Mouse (Mus musculus): ENCODE measurements around the gene Psmg4. TPM values are rescaled to one million over a fixed set of nuclear protein-coding genes. Genes with fewer than 3 reads are reported as not detected.

The Psmg4 gene
- polyA plus RNA-seq, 1 experiment = 30.1 TPM

DNA sequence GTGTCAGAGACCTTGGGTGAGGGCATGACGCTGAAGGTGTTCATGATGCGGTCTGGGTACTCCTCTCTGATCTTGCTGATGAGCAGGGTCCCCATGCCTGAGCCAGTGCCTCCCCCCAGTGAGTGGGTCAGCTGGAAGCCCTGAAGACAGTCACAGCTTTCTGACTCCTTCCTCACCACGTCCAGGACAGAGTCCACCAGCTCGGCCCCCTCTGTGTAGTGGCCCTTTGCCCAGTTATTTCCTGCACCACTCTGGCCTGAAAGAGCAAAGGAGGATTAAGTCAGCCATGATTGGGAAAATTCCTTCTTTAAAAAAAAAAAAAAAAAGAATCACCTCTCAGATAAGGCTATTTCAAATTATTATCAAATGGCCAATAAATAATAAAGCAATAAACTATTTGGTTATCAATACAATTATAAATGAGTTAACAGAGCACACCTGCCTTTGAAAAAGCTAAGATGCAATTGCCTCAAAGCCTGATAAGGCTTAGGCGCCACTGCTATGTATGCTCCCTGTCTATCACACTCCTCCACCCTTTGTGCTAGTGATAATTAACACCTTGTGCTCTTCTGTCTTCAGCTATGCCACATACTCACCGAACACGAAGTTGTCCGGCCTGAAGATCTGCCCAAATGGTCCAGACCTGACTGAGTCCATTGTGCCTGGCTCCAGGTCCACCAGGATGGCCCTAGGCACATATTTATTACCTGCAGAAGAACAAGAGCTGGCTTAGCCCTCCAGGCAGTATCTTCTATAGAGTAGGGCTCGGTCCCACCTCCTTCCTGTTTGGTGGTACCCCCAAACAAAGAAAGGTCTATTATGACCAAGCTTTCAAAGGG, 34.3 kb upstream of the Psmg4 start:
- Histone ChIP-seq H3K27ac (ENCODE audit: control insufficient read depth, insufficient read depth, low read depth, low read length, poor library complexity) (no peak overlapping the region), H3K4me3 (replicated peaks; ENCODE audit: control insufficient read depth, low read depth, low read length) (no peak overlapping the region), H3K4me1 (ENCODE audit: control insufficient read depth, insufficient read depth, low read length) (no peaks in the 10 kb centered on the region; the same call in 1 of the 2 replicates)
- TF ChIP-seq CTCF (IDR thresholded peaks at IDR 0.05; ENCODE audit: control insufficient read depth, insufficient read depth, low read length) (no peak), POLR2A (IDR thresholded peaks at IDR 0.05; ENCODE audit: borderline replicate concordance, control insufficient read depth, low read depth, low read length) (no peak)
- 69% methylated on average over 9 of the region's 9 CpGs for WGBS

DNA sequence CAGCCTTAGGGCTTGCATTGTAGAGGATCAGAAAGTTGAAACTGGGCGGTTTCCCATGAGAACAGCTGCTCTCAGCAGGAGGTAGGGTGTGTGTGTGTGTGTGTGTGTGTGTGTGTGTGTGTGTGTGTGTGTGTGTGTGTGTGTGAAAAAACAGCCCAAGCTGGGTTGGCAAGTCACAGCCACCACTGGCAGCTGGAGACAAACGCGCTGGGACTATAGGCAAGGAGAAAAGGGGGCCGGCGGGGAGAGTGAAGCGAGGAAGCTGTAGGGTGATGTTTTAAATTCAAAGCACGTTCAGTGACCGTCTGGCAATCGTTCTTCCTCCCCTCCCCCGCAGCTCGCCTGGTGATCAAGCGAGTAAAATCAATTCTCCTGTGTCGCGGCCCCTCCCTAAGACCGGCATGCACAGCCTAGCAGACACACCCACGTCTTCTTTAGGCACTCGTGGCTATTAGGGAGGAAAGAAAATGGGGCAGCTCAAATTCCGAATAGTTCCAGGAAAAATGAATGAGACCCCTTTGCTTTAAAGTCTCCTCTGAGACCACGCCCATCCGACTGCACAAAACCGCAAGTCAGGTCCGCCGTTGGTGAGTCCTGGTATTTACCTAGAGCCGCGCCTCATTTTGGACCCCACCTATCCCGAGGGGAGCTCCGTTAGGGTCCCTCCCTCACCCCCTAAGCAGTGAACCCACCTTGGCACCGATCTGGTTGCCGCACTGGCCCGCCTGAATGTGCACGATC, 33.1 kb upstream of the Psmg4 start:
- H3K4me1 ChIP-seq (ENCODE audit: control insufficient read depth, insufficient read depth, low read length) = no peaks in the 10 kb centered on the region; the same call in 1 of the 2 replicates
- peak overlapping the region; percentile 2; the same call in 1 of the 2 replicates for H3K27ac ChIP-seq (ENCODE audit: control insufficient read depth, insufficient read depth, low read depth, low read length, poor library complexity)
- WGBS = 2% methylated on average over 31 of the region's 31 CpGs
- H3K4me3 ChIP-seq (replicated peaks; ENCODE audit: control insufficient read depth, low read depth, low read length) = peak overlapping the region; percentile 71
- no peak for TF ChIP-seq POLR2A (IDR thresholded peaks at IDR 0.05; ENCODE audit: borderline replicate concordance, control insufficient read depth, low read depth, low read length)
- no peak for TF ChIP-seq CTCF (IDR thresholded peaks at IDR 0.05; ENCODE audit: control insufficient read depth, insufficient read depth, low read length)

DNA sequence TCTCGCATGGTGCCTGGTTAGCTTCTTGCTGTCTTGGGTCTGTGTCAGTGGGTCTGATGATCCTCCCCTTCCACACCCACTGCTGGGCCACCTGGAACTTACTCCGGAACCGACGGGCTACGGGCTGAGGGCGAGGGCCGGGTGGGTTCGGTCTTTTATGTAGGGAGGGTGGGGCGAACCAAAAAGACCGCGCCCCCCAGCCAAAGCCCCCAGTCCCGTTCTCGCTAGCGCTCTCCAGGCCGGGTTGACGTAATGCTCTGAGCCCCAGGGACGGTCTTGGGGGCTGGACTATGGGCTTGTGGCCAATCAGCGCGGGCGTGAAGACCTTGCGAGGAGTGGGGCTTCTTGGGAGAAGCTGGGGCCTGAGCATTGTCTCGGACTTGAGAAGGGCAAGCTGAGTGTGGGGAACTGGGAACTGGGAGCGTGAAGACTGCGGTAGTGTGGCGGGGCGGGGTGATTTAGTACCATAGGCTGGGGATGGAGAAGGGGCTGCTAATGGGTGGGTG, 32.5 kb upstream of the Psmg4 start, which contains the start of gene Tubb2b:
TSS of gene Tubb2b (minus strand) at position 241 of the 506 bp plus-strand sequence.
- peak within 1 kb of the TSS; percentile 71 for H3K4me3 ChIP-seq (replicated peaks; ENCODE audit: control insufficient read depth, low read depth, low read length)
- no peaks in the 10 kb centered on the region; the same call in 1 of the 2 replicates for H3K4me1 ChIP-seq (ENCODE audit: control insufficient read depth, insufficient read depth, low read length)
- under 1% methylated on average over 26 of the region's 26 CpGs for WGBS
- H3K27ac ChIP-seq (ENCODE audit: control insufficient read depth, insufficient read depth, low read depth, low read length, poor library complexity) = peak within 1 kb of the TSS; percentile 2; the same call in 1 of the 2 replicates
- TF ChIP-seq CTCF (IDR thresholded peaks at IDR 0.05; ENCODE audit: control insufficient read depth, insufficient read depth, low read length) (no peak), POLR2A (IDR thresholded peaks at IDR 0.05; ENCODE audit: borderline replicate concordance, control insufficient read depth, low read depth, low read length) (no peak; the same call in 1 of the 2 replicates)

DNA sequence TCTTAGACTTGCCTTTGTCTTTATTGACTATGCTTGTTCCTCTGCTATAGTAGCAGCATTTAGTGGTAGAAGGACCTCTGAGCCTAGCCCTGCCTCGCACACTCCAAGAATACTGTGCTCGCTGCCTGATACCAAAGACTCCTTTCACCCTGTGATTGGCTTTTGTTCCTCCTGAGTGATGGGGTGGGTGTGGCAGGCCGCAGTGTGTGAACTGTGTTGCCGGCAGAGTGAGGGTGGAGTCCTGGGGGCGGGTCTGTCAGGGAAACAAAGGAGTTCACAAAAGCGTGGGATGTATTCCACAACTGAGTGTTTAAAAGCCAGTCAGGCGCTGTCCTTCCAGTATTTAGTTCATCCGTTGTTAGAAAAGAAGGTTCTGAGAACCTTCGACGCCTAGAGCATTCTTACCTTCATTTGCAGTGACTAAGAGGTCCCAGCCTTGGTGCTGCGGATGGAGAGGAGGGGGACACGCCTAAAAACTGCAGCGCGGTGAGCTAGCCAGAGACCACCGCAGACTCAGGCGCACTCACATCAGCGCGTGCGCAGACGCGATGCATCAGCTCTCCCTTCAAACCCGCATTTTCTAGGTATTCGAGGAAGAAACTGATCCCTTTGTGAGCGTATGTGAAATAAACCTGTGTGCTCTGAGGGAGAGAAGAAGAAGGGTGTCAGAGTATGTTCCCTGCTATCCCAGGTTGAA, 31.6 kb upstream of the Psmg4 start:
- Histone ChIP-seq H3K27ac (ENCODE audit: control insufficient read depth, insufficient read depth, low read depth, low read length, poor library complexity) (no peak overlapping the region), H3K4me1 (ENCODE audit: control insufficient read depth, insufficient read depth, low read length) (no peaks in the 10 kb centered on the region; the same call in 1 of the 2 replicates), H3K4me3 (replicated peaks; ENCODE audit: control insufficient read depth, low read depth, low read length) (peak overlapping the region; percentile 3)
- TF ChIP-seq POLR2A (IDR thresholded peaks at IDR 0.05; ENCODE audit: borderline replicate concordance, control insufficient read depth, low read depth, low read length) (no peak), CTCF (IDR thresholded peaks at IDR 0.05; ENCODE audit: control insufficient read depth, insufficient read depth, low read length) (no peak)
- WGBS = 2% methylated on average over 24 of the region's 24 CpGs

- 7% methylated on average over 10 of the region's 10 CpGs for WGBS
- no peak overlapping the region for H3K4me3 ChIP-seq (replicated peaks; ENCODE audit: control insufficient read depth, low read depth, low read length)
- no peak overlapping the region for H3K27ac ChIP-seq (ENCODE audit: control insufficient read depth, insufficient read depth, low read depth, low read length, poor library complexity)
Measured at GRCm38 (mm10) chr13:34131708-34132060, 31.1 kb upstream of the Psmg4 start.

DNA sequence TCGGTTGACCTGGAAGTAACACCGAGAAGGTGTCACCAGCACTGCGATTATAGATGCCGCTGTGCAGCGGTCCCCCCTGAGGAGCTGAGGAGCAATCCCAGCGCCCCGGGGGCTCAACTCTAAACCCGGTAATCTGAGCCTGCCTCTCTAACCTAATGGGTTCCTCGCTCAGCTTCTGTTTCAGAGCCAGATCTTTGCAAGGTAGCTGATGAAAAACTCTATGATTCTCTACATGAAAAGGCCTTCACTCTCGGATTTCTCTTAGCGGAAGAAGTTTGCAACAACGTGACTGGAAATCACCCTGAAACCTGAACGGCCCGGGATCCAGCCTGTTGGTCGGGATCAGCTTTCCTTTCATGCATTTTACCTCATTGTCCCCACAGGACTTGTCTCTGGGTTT, 30.5 kb upstream of the Psmg4 start:
- no peak overlapping the region for H3K4me3 ChIP-seq (replicated peaks; ENCODE audit: control insufficient read depth, low read depth, low read length)

More at GRCm38 (mm10) chr13:34131708-34132060, 31.1 kb upstream of the Psmg4 start:
- no peaks in the 10 kb centered on the region; the same call in 1 of the 2 replicates for H3K4me1 ChIP-seq (ENCODE audit: control insufficient read depth, insufficient read depth, low read length)
- TF ChIP-seq CTCF (IDR thresholded peaks at IDR 0.05; ENCODE audit: control insufficient read depth, insufficient read depth, low read length) (no peak), POLR2A (IDR thresholded peaks at IDR 0.05; ENCODE audit: borderline replicate concordance, control insufficient read depth, low read depth, low read length) (no peak)

DNA sequence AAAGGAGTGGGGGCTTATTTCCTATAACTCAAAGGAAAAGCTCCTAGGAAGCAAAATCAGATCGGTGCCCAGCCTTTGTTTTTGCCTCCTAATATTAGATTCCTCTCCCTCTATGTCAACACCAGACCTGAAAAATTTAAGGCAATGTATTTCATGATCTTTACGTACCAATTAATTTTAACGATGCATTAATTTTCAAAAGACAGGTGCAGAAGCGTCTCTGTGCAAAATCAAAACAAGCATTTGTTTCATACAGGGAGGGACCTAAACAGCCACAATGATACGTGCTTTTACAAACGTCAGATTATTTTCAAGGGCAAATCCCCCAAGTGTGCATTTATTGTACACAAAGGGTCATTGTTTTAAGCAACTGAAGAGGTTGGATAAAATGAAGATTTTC, 29.9 kb upstream of the Psmg4 start:
- no peaks in the 10 kb centered on the region; the same call in 1 of the 2 replicates for H3K4me1 ChIP-seq (ENCODE audit: control insufficient read depth, insufficient read depth, low read length)
- no peak overlapping the region for H3K4me3 ChIP-seq (replicated peaks; ENCODE audit: control insufficient read depth, low read depth, low read length)
- WGBS = 31% methylated on average over 6 of the region's 6 CpGs
- H3K27ac ChIP-seq (ENCODE audit: control insufficient read depth, insufficient read depth, low read depth, low read length, poor library complexity) = no peak overlapping the region
- TF ChIP-seq CTCF (IDR thresholded peaks at IDR 0.05; ENCODE audit: control insufficient read depth, insufficient read depth, low read length) (no peak), POLR2A (IDR thresholded peaks at IDR 0.05; ENCODE audit: borderline replicate concordance, control insufficient read depth, low read depth, low read length) (no peak)

More for the DNA sequence above, 30.5 kb upstream of the Psmg4 start:
- H3K4me1 ChIP-seq (ENCODE audit: control insufficient read depth, insufficient read depth, low read length) = no peaks in the 10 kb centered on the region; the same call in 1 of the 2 replicates
- TF ChIP-seq CTCF (IDR thresholded peaks at IDR 0.05; ENCODE audit: control insufficient read depth, insufficient read depth, low read length) (no peak), POLR2A (IDR thresholded peaks at IDR 0.05; ENCODE audit: borderline replicate concordance, control insufficient read depth, low read depth, low read length) (no peak)
- 6% methylated on average over 15 of the region's 15 CpGs for WGBS
- no peak overlapping the region for H3K27ac ChIP-seq (ENCODE audit: control insufficient read depth, insufficient read depth, low read depth, low read length, poor library complexity)

Data from bone marrow, adult 2 months (tissue).